Mouse (Mus musculus): ENCODE measurements around the gene Gng12. TPM values are rescaled to one million over a fixed set of nuclear protein-coding genes. Genes with fewer than 3 reads are reported as not detected.
"Not testable (repeated sequence)": the region's sequence is repeated elsewhere in the genome, so short reads cannot be mapped to it uniquely, and the experiment has no call there.

Gng12 gene
- polyA plus RNA-seq, 1 experiment from 2014 or later, result 50.3 TPM

DNA sequence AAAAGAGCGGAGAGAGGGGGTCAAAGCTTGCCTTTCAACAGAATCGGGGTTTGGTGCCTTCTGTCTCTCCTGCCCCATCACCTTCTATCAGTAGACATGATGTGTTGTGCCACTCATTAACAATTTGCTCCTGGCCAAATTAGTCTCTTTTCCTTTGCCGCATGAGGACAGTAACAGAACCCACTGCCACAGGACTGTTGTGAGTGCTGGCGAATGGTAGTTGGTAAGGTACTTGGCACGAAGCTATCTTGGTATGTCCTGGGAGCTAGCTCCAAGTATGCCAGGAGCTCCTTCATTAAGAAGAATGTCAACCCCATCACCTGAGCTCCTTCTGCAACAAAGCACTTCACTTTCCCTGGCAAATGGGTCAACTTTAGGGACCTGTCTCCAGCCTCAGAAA is 134.6 kb downstream of the Gng12 start:
- DNase-seq (ENCODE audit: extremely low spot score, low spot score), result no peak
- Histone ChIP-seq H3K27me3 (ENCODE audit: poor library complexity, severe bottlenecking) (peaks cover 22% of the 10 kb centered on the region), H3K36me3 (replicated peaks) (0 out of 2 replicates have a peak, but pooled peaks cover 2% of the 10 kb centered on the region), H3K9me3 (no peaks in the 10 kb centered on the region), H3K27ac (no peak overlapping the region), H3K4me3 (no peak overlapping the region), H3K4me1 (peaks cover 45% of the 10 kb centered on the region)
- 22% methylated on average over 5 of the region's 5 CpGs for WGBS

DNA sequence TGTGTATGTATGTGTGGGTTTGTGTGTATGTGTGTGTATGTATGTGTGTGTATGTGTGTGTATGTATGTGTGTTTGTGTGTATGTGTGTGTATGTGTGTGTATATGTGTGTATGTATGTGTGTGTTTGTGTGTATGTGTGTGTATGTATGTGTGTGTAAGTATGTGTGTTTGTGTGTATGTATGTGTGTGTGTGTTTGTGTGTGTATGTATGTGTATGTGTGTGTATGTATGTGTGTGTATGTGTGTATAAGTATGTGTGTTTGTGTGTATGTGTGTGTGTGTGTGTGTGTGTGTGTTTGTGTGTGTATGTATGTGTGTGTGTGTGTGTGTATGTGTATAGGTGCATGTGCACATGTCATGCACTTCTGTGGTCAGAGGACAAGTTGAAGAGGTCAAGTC is 136.4 kb downstream of the Gng12 start:
- Histone ChIP-seq H3K27me3 (ENCODE audit: poor library complexity, severe bottlenecking) (peaks cover 22% of the 10 kb centered on the region), H3K4me1 (peaks cover 44% of the 10 kb centered on the region)
- H3K4me3 ChIP-seq; H3K9me3 ChIP-seq; H3K27ac ChIP-seq; DNase-seq (ENCODE audit: extremely low spot score, low spot score); H3K36me3 ChIP-seq (replicated peaks): not testable (repeated sequence)

DNA sequence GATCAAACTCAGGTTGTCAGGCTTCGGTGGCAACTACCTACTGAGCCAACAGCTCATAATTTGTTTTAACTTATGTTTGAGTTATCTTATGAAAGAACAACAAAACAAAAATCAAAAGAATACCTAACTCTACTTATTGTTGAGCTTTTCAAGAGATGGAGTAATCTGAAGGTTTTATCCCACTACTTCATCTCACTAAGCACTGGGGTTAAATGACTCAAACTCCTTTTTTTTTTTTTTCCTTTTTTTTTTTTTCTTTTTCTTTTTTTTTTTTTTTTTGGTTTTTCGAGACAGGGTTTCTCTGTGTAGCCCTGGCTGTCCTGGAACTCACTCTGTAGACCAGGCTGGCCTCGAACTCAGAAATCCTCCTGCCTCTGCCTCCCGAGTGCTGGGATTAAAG is 136.8 kb downstream of the Gng12 start:
- H3K9me3 ChIP-seq; H3K27ac ChIP-seq; H3K4me3 ChIP-seq; H3K36me3 ChIP-seq (replicated peaks); DNase-seq (ENCODE audit: extremely low spot score, low spot score): not testable (repeated sequence)
- H3K27me3 ChIP-seq (ENCODE audit: poor library complexity, severe bottlenecking), result peaks cover 22% of the 10 kb centered on the region
- H3K4me1 ChIP-seq, result peaks cover 48% of the 10 kb centered on the region
- WGBS, result 97% methylated on average over 3 of the region's 4 CpGs

DNA sequence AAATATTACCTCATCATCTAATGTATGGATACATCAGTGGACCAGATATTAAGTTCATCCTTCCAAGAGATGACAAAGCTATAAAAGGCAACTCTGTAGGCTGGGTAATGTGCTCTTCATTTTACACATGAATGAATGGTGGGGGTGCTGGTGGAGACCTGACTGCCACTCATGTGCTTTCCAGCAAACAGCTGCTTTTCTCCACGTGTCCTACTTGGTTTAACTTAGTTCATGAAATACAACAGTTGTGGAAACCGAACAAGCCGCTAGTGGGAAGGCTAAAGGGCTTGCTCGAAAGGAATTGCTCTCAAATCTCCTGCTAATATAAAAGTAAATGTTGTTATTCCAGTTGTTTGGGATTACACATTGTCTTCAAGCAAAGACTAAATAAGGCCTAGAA is 137.4 kb downstream of the Gng12 start:
- H3K4me3 ChIP-seq, result no peak overlapping the region
- peaks cover 22% of the 10 kb centered on the region for H3K27me3 ChIP-seq (ENCODE audit: poor library complexity, severe bottlenecking)
- 71% methylated on average over 4 of the region's 4 CpGs for WGBS
- no peak for DNase-seq (ENCODE audit: extremely low spot score, low spot score)
- H3K27ac ChIP-seq, result no peak overlapping the region
- H3K4me1 ChIP-seq, result peaks cover 49% of the 10 kb centered on the region
- H3K36me3 ChIP-seq (replicated peaks), result 0 out of 2 replicates have a peak, but pooled peaks cover 2% of the 10 kb centered on the region
- H3K9me3 ChIP-seq, result no peaks in the 10 kb centered on the region

DNA sequence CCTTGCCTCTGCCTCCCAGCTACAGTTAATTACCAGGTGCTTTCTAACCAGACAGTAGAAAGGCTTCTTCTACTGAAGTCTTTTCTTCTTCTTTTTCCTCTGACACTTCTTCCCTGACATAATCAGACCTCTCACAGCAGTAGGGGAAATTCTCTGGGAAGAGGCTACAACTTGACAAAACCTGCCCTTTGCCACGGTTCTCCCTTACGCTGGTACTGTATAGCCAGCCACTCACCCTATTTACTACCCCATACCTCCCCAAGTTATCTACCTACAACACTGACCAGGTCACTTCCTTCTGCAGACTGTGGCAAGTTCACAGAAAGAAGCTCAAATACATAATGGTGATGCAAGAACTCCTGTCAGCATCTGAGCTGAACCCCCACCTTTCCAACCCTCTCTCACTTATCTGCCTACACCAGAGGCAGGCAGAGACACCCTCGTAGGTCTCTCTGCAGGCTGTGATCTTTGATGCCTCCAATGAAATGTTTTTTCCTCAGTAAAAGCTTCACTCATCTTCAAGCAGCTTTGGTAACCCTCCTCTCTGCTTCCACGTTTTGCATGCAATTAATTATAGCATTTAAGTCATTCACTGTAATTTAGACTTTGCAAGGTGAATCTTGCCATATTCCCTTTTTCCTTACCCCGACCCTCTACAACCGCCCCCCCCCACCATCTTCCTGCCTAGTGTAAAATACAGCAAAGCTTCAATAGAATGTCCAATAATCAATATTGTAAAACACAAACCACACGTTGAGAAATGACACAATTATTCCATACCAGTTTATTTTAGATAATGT is 138.3 kb downstream of the Gng12 start:
- H3K4me1 ChIP-seq, result peaks cover 46% of the 10 kb centered on the region
- H3K9me3 ChIP-seq, result no peaks in the 10 kb centered on the region
- peak overlapping the region; percentile 20 for H3K4me3 ChIP-seq
- DNase-seq (ENCODE audit: extremely low spot score, low spot score), result no peak
- 0 out of 2 replicates have a peak, but pooled peaks cover 2% of the 10 kb centered on the region for H3K36me3 ChIP-seq (replicated peaks)
- H3K27me3 ChIP-seq (ENCODE audit: poor library complexity, severe bottlenecking), result peaks cover 22% of the 10 kb centered on the region
- H3K27ac ChIP-seq, result peak overlapping the region; percentile 40; the same call in 1 of the 2 replicates
- WGBS, result 48% methylated on average over 7 of the region's 7 CpGs

DNA sequence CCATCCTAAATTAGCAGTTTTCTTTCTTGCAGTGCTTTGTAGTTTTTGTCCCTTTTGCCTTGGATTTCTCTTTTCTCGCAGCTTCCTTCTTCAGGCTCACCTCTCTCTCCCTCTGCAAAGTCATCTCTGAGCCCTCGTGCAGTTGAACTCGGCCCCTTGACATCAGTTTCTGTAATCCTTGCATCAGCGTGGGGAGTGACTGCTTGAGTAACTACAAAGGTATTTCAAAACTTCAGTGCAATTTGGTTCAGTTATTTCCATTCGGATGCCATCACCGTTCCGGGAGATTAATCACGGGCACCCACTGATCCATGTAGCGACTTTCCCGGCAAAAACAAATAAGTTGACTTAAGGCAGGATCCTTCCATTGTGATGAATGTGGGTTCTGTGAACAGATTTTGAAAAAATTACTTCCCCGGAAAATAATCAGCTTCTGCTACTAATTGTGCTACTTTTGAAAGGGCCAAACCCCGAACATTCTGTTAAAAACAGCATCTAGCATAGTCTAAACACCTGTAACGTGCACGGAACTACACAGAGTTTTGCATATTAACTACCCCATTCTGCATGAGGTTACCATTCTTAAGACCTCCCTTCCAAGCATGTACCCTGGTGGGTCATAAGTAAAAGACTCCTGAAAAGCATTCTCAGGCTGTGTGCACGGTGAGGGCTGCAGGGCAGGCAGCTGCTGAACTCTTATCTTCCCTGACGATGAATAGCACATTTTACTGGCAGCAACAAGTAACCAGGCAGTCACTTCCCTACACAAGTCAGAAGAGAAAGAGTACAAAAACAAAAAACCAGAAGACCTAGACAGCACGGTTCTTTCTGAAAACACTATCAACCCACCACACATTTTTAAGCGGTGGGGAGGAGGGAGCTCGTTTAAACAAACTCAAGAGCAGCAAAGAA is 139.4 kb downstream of the Gng12 start:
- Histone ChIP-seq H3K4me3 (peak overlapping the region; percentile 68), H3K9me3 (no peaks in the 10 kb centered on the region), H3K27ac (peak overlapping the region; percentile 94), H3K4me1 (peaks cover 35% of the 10 kb centered on the region), H3K36me3 (replicated peaks) (0 out of 2 replicates have a peak, but pooled peaks cover 2% of the 10 kb centered on the region), H3K27me3 (ENCODE audit: poor library complexity, severe bottlenecking) (peaks cover 19% of the 10 kb centered on the region)
- DNase-seq (ENCODE audit: extremely low spot score, low spot score), result peak; percentile 30
- 6% methylated on average over 19 of the region's 19 CpGs for whole genome bisulfite sequencing

DNA sequence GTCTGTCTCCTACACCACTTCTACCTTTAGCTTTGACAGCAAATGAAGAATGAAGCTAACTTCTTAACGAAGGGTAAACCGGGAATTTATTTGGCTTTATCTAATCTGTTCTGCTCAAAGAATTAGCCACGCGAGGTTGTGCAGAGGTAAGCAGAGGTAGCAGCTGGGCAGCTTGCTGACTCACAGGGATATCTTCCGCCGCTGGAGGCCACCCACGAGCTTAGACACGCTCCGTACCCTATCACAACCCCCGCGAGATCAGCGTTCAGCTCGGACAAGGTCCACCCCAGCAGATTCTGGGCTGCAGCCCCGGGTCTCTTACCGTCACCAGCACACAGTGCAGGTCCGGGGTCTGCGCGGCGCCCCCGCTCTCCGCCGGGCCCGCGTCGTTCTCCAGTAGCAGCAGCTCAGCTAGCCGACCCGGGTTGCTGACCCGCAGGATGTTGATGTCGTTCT is 140.2 kb downstream of the Gng12 start:
- peak; percentile 86 for DNase-seq (ENCODE audit: extremely low spot score, low spot score)
- Histone ChIP-seq H3K4me3 (peak overlapping the region; percentile 68), H3K36me3 (replicated peaks) (0 out of 2 replicates have a peak, but pooled peaks cover 2% of the 10 kb centered on the region), H3K4me1 (peaks cover 29% of the 10 kb centered on the region), H3K27ac (peak overlapping the region; percentile 94), H3K9me3 (no peaks in the 10 kb centered on the region), H3K27me3 (ENCODE audit: poor library complexity, severe bottlenecking) (peaks cover 11% of the 10 kb centered on the region; the same call in 1 of the 2 replicates)
- WGBS, result under 1% methylated on average over 29 of the region's 29 CpGs

DNA sequence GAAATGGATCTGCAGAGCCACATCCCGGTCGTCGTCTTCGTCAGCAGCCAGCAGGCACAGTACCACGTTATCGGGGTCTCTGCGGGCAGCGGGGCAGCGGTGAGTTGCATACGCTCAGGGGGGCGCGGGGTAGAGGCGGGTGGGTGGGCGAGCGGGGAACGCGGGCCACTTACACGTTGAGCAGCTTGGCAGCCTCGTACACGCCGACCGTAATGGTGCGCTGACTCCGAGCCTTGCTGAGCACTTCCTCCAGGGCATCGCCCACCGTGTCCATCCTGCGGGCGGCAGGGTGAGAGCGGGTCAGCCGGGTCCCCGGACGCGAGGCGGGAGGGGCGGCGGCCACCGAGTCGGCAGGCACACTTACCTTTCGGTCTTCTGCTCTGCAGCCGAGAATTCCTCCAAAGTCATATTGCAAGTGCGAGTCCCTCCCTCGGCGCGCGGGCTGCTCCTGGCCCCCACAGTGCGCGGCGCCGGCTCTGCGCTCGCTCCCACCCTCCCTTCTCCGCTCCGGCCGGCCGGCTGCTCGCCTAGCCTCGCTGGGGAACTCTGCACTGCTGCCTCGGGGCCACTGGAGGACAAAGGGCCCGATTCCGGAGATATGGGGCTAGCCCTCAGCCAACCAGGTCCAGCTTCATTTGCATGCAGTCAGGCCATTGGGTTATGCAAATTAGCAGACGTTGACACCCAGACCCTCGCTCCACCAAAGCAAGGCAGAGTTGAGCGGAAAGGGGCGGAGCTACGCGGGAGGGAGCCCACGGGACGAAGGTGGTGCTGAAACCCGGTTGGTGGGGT is 140.8 kb downstream of the Gng12 start, which contains the start of gene Gadd45a:
Gene Gadd45a, minus strand, starts transcription at position 621 of the 792 bp plus-strand sequence.
- WGBS, result under 1% methylated on average over 69 of the region's 69 CpGs

DNA sequence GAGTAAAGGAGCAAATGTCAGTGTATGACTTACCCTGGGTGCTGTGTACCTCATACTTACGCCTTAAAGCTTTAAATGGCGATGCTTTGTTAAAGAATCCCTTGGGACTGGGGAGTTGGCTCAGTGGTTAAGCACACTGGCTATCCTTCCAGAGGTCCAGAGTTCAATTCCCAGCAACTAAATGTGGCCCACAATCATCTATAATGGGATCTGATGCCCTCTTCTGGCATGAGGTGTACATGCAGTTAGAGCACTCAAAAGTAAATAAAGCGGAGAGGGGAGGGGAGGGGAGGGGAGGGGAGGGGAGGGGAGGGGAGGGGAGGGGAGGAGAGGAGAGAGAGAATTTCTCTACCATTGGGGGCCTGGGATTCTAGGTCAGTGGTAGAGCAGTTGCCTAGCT is 142.8 kb downstream of the Gng12 start:
- H3K9me3 ChIP-seq, result no peaks in the 10 kb centered on the region
- 94% methylated on average over 2 of the region's 3 CpGs for WGBS
- H3K4me1 ChIP-seq, result peaks cover 25% of the 10 kb centered on the region
- no peak overlapping the region for H3K27ac ChIP-seq
- 0 out of 2 replicates have a peak, but pooled peaks cover 2% of the 10 kb centered on the region for H3K36me3 ChIP-seq (replicated peaks)
- no peak for DNase-seq (ENCODE audit: extremely low spot score, low spot score)
- H3K27me3 ChIP-seq (ENCODE audit: poor library complexity, severe bottlenecking), result peaks cover 8% of the 10 kb centered on the region; the same call in 1 of the 2 replicates
- H3K4me3 ChIP-seq, result no peak overlapping the region

More for the DNA sequence above, 140.8 kb downstream of the Gng12 start, which contains the start of gene Gadd45a:
- peak within 1 kb of the TSS; percentile 68 for H3K4me3 ChIP-seq
- H3K27ac ChIP-seq, result peak within 1 kb of the TSS; percentile 94
- peaks cover 9% of the 10 kb centered on the region; the same call in 1 of the 2 replicates for H3K27me3 ChIP-seq (ENCODE audit: poor library complexity, severe bottlenecking)
- peak; percentile 95 for DNase-seq (ENCODE audit: extremely low spot score, low spot score)
- H3K9me3 ChIP-seq, result no peaks in the 10 kb centered on the region
- 0 out of 2 replicates have a peak, but pooled peaks cover 2% of the 10 kb centered on the region for H3K36me3 ChIP-seq (replicated peaks)
- H3K4me1 ChIP-seq, result peaks cover 29% of the 10 kb centered on the region

DNA sequence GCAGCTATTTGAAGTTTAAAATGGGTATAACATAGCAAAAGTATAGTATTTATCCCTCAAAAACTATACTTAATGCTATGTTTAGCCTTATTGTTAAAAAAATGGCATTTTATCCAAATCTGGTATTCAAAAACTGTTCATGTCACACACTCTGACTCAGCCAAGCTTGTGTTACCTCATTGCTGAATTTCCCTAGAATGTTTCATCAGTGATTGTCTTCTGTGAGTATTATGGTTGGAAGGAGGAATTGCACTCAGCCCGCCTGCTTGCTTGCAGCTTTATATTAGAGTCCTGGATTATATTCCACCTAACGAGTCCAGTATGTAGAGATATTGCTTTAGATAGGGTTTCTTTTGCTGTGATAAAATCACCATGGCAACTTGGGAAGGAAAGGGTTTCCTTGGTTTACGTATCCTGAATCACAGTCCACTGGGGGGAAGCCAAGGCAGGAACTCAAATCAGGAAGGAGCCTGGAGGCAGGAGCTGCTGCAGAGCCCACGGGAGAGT is 144.8 kb downstream of the Gng12 start:
- peaks cover 8% of the 10 kb centered on the region for H3K4me1 ChIP-seq
- 62% methylated on average over 4 of the region's 4 CpGs for WGBS
- DNase-seq (ENCODE audit: extremely low spot score, low spot score), result no peak

DNA sequence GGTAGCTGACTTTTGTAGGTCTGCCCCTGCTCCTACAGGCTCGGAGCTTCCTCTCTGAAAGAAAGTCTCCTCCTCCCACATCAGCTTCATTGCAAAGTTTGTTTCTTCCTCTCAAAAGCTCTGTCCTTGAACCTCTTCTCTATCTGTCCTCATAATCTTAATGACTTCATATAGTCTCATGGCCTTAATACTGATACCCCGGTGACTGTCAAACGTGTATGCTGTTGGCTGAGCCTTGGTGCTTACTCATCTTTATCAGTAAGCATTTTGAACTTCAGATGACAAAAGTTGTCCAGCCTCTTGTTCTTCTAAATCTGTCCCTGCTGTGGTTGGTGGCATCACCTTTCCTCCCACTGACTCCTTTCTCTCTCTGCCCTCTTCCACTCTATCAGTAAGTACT is 149.2 kb downstream of the Gng12 start:
- no peak for DNase-seq (ENCODE audit: extremely low spot score, low spot score)
- no peaks in the 10 kb centered on the region for H3K27me3 ChIP-seq (ENCODE audit: poor library complexity, severe bottlenecking)
- WGBS, result 91% methylated on average over 3 of the region's 3 CpGs
- no peak overlapping the region for H3K27ac ChIP-seq
- H3K36me3 ChIP-seq (replicated peaks), result no peaks in the 10 kb centered on the region
- H3K4me3 ChIP-seq, result no peak overlapping the region
- peaks cover 12% of the 10 kb centered on the region for H3K4me1 ChIP-seq
- H3K9me3 ChIP-seq, result no peaks in the 10 kb centered on the region

More for the DNA sequence above, 144.8 kb downstream of the Gng12 start:
- Histone ChIP-seq H3K27me3 (ENCODE audit: poor library complexity, severe bottlenecking) (no peaks in the 10 kb centered on the region), H3K27ac (no peak overlapping the region), H3K36me3 (replicated peaks) (no peaks in the 10 kb centered on the region), H3K9me3 (no peaks in the 10 kb centered on the region), H3K4me3 (no peak overlapping the region)

DNA sequence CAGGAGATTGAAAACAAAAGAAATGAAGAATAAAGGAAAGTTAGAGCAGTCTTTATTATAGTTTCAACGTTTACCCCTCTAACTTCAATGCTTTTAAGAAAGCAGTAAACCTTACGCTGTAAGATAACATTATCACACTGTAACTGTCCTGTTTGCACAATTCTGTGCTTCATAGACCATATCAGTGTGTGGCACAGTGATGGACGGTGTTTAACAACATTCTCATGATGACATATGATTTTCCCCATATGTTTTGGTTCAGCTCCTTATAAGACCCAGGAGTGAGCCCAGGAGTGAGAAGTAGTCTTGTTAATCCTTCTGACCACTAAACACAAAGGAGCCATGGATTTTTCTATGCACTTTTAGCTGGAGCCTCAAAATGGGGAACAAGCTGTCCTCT is 150.7 kb downstream of the Gng12 start:
- Histone ChIP-seq H3K36me3 (replicated peaks) (no peaks in the 10 kb centered on the region), H3K27ac (no peak overlapping the region), H3K9me3 (no peaks in the 10 kb centered on the region), H3K4me3 (no peak overlapping the region), H3K27me3 (ENCODE audit: poor library complexity, severe bottlenecking) (no peaks in the 10 kb centered on the region), H3K4me1 (peaks cover 12% of the 10 kb centered on the region)
- 81% methylated on average over 3 of the region's 3 CpGs for WGBS
- no peak for DNase-seq (ENCODE audit: extremely low spot score, low spot score)
